Mouse (Mus musculus) MEL (cell line): ENCODE data around the gene Smarca4.

Source experiments
- BHLHE40 ChIP-seq: IDR thresholded peaks from 2 replicates; pipeline ENCODE4 v1.6.1; 2012; ENCODE audit warnings: low read depth, mild to moderate bottlenecking, inconsistent platforms, low read length, improper control_type of control experiment, borderline replicate concordance
- CTCF ChIP-seq, 3 experiments: IDR thresholded peaks in 2 of 3; conservative IDR thresholded peaks in 1 of 3; 2 replicates each; pipeline ENCODE4 v1.5.1; 2011 to 2012; ENCODE audit warnings: low read length in 3 of 3, low read depth in 2 of 3, mild to moderate bottlenecking in 2 of 3, improper control_type of control experiment in 1 of 3, inconsistent platforms in 1 of 3, mixed read lengths in 1 of 3, moderate library complexity in 1 of 3; ENCODE audit not compliant: control insufficient read depth in 1 of 3, insufficient read depth in 1 of 3, poor library complexity in 1 of 3, severe bottlenecking in 1 of 3
- E2F4 ChIP-seq: IDR thresholded peaks from 2 replicates; pipeline ENCODE4 v1.6.1; 2011; ENCODE audit warnings: low read depth, low read length, improper control_type of control experiment, borderline replicate concordance
- ELF1 ChIP-seq: IDR thresholded peaks from 2 replicates; pipeline ENCODE4 v1.6.1; 2014; ENCODE audit warnings: low read depth, mild to moderate bottlenecking, inconsistent platforms, low read length, improper control_type of control experiment, moderate library complexity
- EP300 ChIP-seq, 2 experiments: IDR thresholded peaks; 2 replicates each; pipeline ENCODE4 v1.6.1; 2011; ENCODE audit warnings: improper control_type of control experiment in 2 of 2, low read length in 2 of 2, low read depth in 1 of 2, mild to moderate bottlenecking in 1 of 2
- ETS1 ChIP-seq: IDR thresholded peaks from 2 replicates; pipeline ENCODE4 v1.6.1; 2012; ENCODE audit warnings: low read depth, mild to moderate bottlenecking, inconsistent platforms, low read length, improper control_type of control experiment, moderate library complexity
- GABPA ChIP-seq: IDR thresholded peaks from 2 replicates; pipeline ENCODE4 v1.6.1; 2012; ENCODE audit warnings: low read depth, mild to moderate bottlenecking, inconsistent platforms, low read length, improper control_type of control experiment, moderate library complexity
- GATA1 ChIP-seq: IDR thresholded peaks from 2 replicates; pipeline ENCODE4 v1.6.1; 2011; ENCODE audit warnings: low read depth, low read length, improper control_type of control experiment
- MAFK ChIP-seq: IDR thresholded peaks from 2 replicates; pipeline ENCODE4 v1.6.1; 2011; ENCODE audit warnings: low read depth, mild to moderate bottlenecking, low read length, improper control_type of control experiment, borderline replicate concordance
- POLR2A ChIP-seq, 2 experiments: IDR thresholded peaks; 2 replicates each; pipeline ENCODE4 v1.6.1; 2011 to 2012; ENCODE audit warnings: low read length in 2 of 2, mild to moderate bottlenecking in 2 of 2, control low read depth in 1 of 2, improper control_type of control experiment in 1 of 2, low read depth in 1 of 2, moderate library complexity in 1 of 2; ENCODE audit not compliant: control insufficient read depth in 1 of 2, insufficient read depth in 1 of 2, poor library complexity in 1 of 2
- SMC3 ChIP-seq: IDR thresholded peaks from 2 replicates; pipeline ENCODE4 v1.6.1; 2011; ENCODE audit warnings: low read depth, low read length, improper control_type of control experiment
- USF1 ChIP-seq: IDR thresholded peaks from 2 replicates; pipeline ENCODE4 v1.6.1; 2014; ENCODE audit warnings: low read depth, mild to moderate bottlenecking, inconsistent platforms, low read length, improper control_type of control experiment, moderate library complexity

- no peak for TF ChIP-seq USF1
- no peak for TF ChIP-seq CTCF (IDR thresholded peaks at IDR 0.05 in 2 of 3, conservative IDR thresholded peaks at IDR 0.05 in 1 of 3; ENCODE audit: control insufficient read depth in 1 of 3, insufficient read depth in 1 of 3, low read depth in 2 of 3, low read length in 3 of 3, poor library complexity in 1 of 3, severe bottlenecking in 1 of 3)
- no peak for TF ChIP-seq ETS1
- no peak for TF ChIP-seq BHLHE40
- TF ChIP-seq MAFK, result no peak
- no peak for TF ChIP-seq POLR2A (IDR thresholded peaks at IDR 0.05; ENCODE audit: control insufficient read depth in 1 of 2, insufficient read depth in 1 of 2, low read depth in 1 of 2, low read length in 2 of 2, poor library complexity in 1 of 2)
- no peak for TF ChIP-seq ELF1
- no peak for TF ChIP-seq E2F4
- TF ChIP-seq SMC3, result no peak
- TF ChIP-seq GABPA, result no peak
- no peak for TF ChIP-seq EP300 (IDR thresholded peaks at IDR 0.05; ENCODE audit: low read depth in 1 of 2, low read length in 2 of 2)
- TF ChIP-seq GATA1, result no peak
Measured at GRCm38 (mm10) chr9:21567051-21567450, 48.9 kb upstream of the Smarca4 start.
